Mouse (Mus musculus) spleen, embryonic (tissue): ENCODE data around the gene Morn1.
"Not testable (repeated sequence)": the region's sequence is repeated elsewhere in the genome, so short reads cannot be mapped to it uniquely, and the experiment has no call there.

Experiments
- CTCF ChIA-PET: fragments of 350-600 bp; sonication (Branson Sonifier 250); formaldehyde crosslinking; loops from one replicate; lab custom pipeline; 2022; lab: Charles Lee

Morn1 gene

DNA sequence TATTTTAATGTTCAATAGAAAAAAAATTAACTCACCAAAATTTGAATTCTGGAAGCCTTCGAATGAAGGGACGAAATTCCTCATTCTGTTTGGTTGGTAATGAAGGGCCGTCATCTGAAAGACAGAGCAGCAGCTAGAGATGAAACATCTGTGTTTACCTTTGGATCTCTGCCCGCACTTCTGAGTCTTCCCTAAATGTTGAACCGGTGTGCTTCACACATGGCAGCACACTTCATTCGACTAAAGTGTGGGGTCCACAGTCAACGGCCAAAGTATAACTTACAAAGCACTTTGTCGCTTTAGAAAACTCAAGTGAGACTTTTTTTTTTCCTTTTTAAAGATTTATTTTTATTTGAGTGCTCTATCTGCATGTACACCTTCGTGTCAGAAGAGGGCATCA is 9.7 kb upstream of the Morn1 start:
- CTCF ChIA-PET = no interaction called here

DNA sequence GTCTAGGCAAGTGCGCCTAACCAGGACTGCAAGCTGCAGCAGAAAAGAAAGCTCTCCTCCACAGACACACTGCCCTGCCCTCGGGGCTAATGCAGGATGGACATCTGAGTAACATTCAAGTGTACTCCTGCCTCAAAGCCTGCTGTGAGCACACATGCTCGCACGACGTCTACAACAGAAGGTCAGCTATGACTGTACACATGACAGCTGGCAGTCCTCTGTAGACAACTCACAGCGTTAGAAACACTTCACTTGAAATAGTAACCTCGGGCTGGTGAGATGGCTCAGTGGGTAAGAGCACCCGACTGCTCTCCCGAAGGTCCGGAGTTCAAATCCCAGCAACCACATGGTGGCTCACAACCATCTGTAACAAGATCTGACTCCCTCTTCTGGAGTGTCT is 7.6 kb upstream of the Morn1 start:
- CTCF ChIA-PET = not testable (repeated sequence)

DNA sequence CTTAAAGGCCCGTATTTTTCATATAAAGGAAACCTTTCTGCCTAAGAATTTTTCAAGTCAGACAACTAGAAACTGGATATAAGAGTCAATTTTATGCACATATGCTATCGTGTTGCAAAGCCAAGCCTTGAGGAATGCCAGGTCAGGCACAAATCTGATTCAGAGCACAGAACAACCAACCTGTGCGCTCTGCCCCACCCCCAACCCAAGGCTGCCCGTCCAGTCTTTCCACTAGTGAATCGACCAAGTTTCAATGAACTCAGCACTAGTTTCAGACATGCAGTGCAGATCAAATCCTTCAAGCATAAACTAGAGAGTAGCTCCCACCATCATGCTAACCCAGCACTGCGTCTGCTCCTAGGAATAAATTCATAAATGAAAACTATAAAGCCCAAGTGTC is 6.7 kb upstream of the Morn1 start:
- CTCF ChIA-PET = interaction anchor here (0.6 kb wide), 1 partner anchor 799 kb away, joined by 4 read pairs; no protein-coding TSS in a partner anchor

DNA sequence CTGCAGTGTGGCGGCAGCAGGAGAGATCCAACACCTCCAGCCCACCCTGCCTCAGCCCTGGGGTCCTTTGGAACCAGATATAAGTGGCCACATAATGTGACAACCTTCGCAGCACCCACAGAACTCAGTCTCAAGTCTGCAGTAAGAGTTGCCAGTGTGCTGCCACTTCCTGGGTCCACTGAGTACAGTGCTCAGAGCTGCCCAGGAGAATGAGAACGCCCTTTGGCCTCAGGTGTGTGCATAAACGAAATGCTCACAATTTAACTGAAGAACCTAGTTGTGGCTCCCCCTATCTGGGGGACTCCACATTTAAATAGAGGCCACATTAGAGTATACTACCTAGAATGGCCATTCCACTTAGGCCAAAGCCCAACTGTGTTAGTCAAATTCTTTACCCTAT is 2.8 kb upstream of the Morn1 start:
- CTCF ChIA-PET = no interaction called here

DNA sequence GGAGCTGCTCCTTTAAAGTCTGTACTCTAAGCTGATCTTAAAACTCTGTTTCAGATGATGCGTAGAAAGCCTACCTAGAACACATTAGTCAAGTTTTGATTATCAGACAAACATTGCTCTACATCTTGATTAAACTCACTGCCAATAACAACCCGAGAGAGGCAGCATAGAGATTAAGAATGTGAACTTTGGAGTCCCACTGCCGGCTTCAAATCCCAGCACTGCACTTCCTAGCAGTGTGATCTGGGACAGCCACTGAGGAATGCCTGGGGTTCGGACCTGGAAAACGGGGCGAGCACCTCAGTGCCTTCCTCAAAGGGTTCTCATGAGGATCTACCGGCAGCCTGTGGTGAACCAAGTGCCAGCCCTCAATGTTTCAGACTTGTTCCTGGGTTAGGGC is 2.0 kb upstream of the Morn1 start:
- CTCF ChIA-PET = no interaction called here

DNA sequence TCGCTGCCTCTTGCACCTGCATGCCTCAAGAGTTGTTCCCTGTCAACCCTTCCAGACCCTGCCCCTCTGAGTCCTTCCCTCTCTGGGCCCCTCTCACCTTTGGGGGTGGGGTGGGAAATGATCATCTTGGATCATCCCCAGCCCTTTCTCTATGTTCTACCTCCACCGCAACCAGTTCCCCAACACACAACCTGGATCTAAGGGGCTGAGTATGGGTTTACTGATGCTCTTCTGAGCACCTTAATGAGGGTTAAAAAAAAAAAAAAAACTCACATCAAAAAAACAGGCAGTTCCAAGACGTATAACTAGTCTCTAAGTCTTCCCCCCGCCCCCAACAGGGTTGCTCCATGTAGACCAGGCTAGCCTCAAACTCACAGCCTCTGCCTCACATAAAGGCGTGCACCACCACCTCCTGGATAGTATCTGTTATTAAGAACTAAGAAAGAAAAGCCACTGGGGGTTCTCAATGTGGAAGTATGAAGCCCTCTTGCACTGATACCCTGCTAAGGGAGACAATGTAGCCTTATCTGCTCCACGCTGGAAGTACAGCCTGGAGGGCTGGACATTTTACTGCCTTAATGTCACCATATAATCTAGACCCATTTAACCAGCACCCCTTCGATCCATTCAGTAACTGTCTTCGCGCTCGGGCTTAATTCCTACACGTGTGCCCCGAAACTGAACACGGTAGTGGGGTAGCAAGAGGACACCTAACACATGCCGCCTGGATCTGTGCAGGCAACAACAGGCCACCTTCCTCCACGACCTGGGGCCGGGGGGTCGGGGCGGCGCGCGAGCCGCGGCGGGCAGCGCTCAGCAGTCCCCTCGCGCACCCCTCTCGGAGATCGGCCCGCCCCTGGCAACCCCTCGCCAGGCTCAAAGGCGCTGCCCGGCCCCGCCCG is 920 bp upstream of the Morn1 start:
- CTCF ChIA-PET = no interaction called here

DNA sequence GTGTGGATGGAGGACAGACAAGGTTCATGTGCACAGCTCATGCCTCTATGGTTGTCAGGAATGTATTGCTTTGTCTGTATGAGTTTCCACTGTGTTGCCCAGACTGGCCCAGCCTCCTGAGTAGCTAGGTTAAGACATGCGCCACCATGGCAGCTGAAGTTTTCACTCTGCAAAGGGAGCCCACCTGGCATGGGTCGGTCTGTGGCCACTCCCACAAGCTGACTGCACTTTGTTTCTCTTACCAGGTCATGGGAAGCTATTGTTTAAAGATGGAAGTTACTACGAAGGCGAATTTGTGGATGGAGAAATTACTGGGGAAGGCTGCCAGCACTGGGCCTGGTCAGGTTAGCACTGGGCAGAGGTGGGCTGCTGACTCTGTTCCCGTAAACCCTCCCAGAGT is 2.9 kb downstream of the Morn1 start:
- CTCF ChIA-PET = no interaction called here

DNA sequence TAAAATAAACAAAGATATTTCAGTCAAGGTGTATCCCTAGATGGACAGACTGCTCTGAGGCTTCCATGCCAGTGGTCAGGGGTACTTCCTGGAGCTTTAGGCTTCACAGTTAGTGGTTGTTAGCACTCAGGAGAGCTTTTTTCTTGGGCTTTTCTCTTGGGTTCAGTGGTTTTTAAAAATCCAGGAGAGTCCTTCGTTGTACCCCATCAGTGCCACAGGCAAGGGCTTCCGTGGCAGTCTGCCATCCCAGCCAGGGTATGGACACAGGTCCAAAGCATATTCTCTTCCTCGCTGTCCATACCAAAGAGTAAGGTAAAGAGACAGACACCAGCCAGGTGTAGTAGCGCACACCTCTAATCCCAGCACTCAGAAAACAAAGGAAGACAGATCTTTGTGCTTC is 3.8 kb downstream of the Morn1 start:
- CTCF ChIA-PET = no interaction called here

DNA sequence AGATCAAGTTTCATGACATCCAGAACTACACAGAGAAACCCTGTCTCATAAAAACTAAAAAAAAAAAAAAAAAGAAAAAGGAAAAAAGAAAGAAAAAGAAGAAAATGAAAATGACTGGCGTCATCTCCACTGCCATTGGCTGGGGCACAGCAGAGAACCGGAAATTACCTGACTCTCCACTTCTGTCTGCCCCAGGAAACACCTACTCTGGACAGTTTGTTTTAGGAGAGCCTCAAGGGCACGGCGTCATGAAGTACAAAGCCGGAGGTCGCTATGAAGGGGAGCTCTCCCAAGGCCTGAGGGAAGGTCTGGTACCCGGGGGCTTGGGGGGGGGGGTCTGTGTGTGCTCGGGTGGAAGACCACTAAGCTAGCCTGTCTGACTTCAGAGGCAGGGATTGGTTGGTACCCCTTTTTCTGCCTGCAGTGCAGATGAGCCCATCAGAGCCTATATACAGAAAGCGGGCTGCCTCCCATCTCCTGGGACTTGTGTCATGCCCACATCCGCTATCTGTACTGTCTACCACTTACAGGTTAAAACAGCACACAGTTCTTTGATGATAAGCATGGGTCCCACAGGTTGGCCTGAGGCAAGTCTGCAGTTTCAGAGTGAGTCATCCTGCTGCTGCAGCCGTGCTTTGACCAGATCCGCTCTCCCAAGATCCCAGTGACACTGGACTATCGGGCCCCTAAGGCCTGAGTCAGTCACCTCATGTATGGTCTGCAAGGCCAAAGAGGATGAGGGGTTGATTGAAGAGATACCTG is 4.5 kb downstream of the Morn1 start:
- CTCF ChIA-PET = interaction anchor here (0.7 kb wide), 1 partner anchor 158 kb away, joined by 3 read pairs; no protein-coding TSS in a partner anchor

DNA sequence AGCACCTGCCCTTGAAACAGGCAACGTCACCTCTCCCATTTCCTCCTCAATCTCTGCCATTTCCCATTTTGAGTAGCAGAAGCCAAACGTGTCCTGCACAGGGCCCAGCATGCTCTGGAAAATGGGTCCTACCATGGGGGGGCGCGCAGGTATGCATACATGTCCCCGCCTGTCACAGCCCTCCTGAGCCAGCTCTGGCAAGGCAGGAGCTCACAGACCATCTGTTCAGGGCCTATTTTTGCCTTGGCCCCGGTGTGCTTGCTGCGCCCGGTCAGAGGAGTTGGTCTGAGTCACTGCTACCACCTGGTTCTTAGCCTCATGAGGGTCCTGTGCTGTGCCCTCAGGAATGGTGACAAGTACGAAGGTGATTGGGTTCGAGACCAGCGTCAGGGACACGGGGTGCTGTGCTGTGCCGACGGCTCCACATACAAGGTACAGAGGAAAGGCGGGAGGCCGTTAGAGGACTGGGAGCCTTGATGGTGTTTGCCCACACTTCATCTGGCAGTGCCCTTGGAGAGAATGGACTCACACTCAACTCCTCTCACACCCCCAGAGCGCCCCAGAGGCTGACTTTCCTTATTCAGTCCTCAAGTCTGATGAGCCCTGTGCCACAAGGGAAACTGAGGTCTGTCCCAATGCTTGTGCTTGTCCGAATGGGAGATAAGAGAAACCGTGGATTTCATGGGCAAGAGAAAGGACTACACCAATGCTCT is 6.5 kb downstream of the Morn1 start:
- CTCF ChIA-PET = interaction anchor here (0.6 to 1.6 kb wide), 2 partner anchors 145 to 156 kb away, joined by 5 read pairs; no protein-coding TSS in a partner anchor

DNA sequence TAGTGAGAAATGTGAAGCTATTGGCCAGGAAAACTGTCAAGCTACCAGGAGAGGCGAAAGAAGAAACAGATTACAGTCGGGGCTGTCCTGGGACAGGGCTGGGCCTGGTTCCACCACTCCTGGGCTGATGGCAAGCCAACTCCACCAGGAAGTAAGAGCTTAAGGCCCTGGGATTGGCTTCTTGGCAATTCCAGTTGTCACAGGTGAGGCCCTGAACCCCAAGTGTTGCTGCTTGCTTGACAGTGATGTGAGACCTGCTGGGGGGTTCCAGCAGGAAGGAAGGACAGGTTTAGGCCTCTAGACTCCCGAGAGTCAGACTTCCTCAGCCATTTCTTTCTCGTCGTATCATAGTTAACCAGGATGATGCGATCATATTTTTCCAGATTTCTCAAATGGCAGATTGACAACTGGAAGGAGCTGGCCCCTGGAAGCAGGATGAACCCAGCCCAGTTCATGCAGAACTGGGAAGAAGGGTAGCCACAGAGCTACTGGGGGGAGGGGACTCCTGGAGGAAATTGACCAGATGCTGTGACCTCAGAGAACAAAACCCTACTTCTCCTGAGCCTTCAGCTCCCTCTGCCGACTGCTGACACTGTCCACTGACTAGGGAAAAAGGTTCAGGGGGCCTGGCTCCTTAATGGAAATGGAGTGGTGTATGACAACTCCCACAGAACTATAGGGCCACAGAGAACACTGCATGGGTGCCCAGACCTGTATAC is 7.2 kb downstream of the Morn1 start:
- CTCF ChIA-PET = interaction anchor here (1.2 to 1.6 kb wide), 2 partner anchors 155 to 214 kb away, joined by 5 read pairs; no protein-coding TSS in a partner anchor

DNA sequence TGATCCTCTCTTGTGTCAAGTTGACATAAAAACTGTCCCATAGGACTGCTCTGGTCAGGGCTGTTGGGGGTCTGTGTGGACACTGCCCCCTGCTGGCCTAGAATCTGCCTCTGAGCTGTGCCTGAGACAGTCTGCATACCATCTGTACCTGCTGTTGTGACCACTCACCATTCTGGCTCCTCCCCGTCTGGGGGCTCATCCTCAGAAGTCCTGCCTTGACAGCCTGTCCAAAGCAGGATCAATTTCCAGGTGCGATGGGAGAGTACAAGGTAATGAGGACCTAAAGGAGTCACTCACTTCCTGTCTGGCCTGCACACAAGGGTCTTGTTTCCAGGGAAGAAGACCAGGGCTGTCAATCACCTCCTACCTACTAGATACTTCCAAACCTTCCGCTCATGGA is 8.2 kb downstream of the Morn1 start:
- CTCF ChIA-PET = interaction anchor here (0.7 to 1.6 kb wide), 5 partner anchors 8 to 213 kb away, joined by 4 to 5 read pairs (median 5); partner anchors contain the start of gene Morn1

DNA sequence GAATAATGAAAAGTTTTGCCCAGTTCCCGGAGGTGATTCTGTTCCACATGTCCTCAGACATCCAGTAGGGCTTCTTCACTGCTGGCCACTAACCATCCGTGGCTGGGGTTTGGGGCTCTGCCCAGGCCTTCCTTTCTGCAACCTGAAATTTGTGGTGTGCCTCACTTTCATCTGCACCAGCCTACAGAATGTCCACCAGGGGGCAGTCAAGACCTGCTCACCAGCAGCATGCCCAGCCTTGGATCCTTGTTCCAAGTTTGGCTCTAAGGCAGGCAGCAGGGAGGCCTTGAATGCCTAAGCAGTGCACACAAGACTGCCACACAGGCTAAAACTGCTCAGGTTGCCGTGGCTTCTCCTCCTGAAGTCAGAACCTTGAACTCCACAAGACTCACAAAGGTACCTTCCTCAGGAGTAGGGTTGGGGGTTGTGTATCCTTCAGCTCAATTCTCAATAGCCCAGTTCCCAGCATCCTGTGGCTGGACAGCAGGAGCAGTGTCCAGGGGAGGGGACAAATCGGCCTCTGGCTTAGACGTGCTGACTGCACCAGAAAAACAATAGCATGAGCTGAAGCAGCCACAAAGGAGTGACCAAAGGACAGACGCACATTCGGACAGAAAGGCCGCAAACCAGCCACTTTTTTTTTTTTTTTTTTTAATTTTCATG is 9.0 kb downstream of the Morn1 start:
- CTCF ChIA-PET = interaction anchor here (0.6 to 2.5 kb wide), 5 partner anchors 9 to 218 kb away, joined by 4 to 12 read pairs (median 5); partner anchors contain the start of genes Faap20 and Morn1

DNA sequence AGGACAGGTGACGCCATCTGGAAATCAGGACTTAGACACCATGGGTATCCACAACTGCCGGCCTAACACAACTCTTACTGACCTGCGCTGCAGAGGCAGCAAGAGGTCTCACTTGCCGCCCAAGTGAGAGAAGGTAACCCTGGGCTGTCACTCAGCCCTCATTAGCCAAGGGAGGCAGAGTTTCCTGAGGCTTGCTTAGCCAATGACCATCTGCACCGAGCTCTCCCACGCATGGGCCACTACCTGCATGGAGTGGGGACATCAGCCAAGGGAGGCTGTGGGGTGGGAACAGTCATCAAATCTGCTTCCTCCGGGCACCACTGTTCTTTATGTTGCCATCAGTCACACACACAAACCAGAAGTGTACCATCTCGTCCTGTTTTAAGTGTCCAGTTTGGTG is 9.6 kb downstream of the Morn1 start:
- CTCF ChIA-PET = interaction anchor here (0.6 to 2.5 kb wide), 3 partner anchors 139 to 218 kb away, joined by 5 to 12 read pairs (median 5); partner anchors contain the start of gene Faap20

DNA sequence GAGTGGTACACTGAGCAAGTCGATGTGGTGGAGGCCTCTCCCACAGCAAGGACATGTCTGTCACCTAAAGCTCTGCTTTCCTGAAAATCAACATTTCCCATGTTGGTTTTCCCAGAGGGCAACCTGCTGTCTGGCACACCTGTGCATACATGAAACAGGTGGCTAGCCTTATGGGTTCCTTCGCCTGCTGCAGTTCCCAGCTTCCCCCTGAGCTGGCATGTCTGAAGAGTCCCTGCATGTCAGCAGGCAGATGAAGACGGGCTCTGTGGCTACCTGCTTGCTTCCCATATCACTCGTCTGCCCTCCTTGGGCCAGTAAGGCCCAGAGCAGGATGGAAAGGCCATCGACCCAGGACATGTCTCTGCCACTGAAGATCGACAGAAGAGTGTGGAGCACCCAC is 11.1 kb downstream of the Morn1 start:
- CTCF ChIA-PET = interaction anchor here (1.1 to 2.5 kb wide), 2 partner anchors 31 to 152 kb away, joined by 3 to 12 read pairs; partner anchors contain the start of gene Faap20

DNA sequence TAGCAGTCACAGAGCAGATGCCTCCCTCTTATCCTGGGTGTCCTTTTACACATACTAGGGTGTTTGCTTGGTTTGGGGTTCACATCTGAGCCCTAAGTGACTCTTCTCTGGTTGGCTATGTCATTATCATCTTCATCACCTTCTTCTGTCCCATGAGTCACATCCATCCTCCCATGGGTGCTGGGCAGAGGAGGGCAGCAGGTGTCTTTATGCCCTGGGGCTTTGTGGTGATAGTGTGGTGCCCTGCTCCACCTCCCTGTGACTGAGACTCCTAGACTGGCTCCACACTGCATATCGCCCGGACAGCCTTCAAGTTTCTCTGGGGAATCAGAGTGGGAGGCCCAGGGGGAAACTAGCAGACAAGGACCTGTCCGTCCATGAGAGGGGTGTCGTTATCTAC is 12.2 kb downstream of the Morn1 start:
- CTCF ChIA-PET = no interaction called here

DNA sequence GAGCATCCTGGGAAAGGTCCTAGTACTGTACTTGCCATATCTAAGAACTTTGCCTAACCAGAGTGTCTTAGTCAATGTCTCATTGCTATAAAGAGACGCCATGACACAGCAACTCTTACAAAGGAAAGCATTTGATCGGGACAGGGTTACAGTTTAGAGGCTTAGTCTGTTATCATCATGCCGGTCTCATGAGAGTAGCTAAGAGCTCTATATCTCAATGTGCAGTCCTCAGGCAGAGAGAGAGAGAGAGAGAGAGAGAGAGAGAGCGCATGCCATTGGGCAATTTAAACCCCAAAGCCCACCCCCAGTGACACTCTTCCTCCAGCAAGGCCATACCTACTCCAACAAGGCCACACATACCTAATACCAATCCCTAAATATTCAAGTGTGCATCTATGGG is 21.5 kb downstream of the Morn1 start:
- CTCF ChIA-PET = no interaction called here

DNA sequence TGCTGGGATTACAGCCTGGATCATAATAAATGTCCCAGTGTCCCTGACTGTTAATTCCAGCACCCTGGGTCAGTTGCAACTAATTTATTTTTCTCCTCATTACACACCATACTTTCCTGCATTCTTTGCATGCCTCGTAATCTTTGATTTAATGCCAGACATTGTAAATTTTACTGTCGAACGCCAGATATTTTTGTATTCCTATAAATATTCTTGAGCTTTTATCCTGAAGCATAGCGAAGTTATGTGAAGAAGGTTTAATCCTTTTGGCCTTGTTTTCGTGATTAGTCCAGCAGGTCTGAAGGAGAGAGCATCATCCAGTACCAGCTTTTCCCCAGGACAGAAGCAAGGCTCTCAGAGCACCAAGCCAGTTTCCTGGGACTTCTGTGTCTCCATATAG is 23.1 kb downstream of the Morn1 start:
- CTCF ChIA-PET = no interaction called here

DNA sequence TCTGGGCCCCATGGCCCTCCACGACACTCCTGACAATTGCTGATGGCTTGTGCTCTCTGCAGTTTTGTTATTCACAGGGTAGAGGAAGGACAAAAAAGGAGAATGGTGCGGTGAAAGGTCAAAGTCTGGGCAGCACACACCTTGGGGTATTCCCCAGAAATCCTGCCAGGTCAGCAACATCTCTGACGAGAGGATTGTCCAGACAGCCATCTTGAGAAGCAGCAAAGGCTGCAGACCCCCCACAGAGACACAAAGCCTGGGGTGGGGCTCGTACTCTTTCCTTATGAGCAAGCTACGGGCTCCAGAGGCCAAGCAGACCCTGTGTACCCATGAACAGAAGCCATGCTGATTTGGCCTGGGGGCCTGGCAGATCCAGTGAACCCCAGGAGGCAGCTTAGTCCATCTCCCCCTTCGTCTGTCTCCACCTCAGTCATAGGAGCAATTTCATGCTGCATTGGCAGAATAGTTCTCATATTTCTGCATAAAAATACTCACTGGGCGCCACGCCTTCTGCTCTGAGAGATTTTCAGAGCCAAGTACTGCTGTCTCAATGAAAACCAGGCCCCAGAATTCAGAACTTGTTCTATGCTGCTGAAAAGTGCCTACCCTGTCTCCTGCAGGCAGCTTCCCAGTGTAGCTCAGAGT is 27.5 kb downstream of the Morn1 start:
- CTCF ChIA-PET = no interaction called here

DNA sequence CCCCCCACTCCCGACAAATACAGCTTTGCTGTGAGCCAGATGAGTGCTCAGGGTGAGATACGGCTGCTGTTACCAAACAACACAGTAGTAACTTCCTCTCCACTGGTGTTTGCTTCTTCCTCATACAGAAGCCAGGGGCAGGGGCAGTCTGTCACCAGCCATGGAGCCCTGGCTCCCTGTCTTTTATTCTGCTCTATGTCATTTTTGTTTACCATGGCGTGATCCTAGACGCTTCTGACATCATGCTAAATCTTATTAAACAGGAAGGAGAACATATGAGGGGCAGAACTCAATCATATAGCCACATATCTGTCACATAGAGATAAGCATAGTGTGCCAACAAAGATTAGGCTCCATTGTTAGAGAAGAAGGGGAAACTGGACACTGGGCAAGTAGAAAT is 30.2 kb downstream of the Morn1 start:
- CTCF ChIA-PET = no interaction called here
